Mouse (Mus musculus): Measurements from ENCODE around the gene Fmn2. TPM values are rescaled to one million over a fixed set of nuclear protein-coding genes. Genes with fewer than 3 reads are reported as not detected.

Fmn2 gene
- total and polyA plus RNA-seq, 2 experiments from 2014 or later, result 5.9 to 21.3 TPM

- ATAC-seq (no peak), DNase-seq (no peak)
- Histone ChIP-seq H3K27ac (ENCODE audit: low read depth, low read length) (no peak overlapping the region), H3K36me3 (ENCODE audit: insufficient read depth) (peaks cover 8% of the 10 kb centered on the region; the same call in 1 of the 2 replicates), H3K4me1 (ENCODE audit: insufficient read depth) (no peaks in the 10 kb centered on the region), H3K4me3 (ENCODE audit: low read depth, low read length) (no peak overlapping the region), H3K27me3 (ENCODE audit: insufficient read depth, low read length) (no peaks in the 10 kb centered on the region), H3K9ac (no peak overlapping the region), H3K4me2 (ENCODE audit: low read depth) (no peak overlapping the region), H3K9me3 (ENCODE audit: low read length) (no peaks in the 10 kb centered on the region)
- WGBS, result 78% methylated on average over 12 of the region's 12 CpGs
- TF ChIP-seq CTCF (IDR thresholded peaks at IDR 0.05; ENCODE audit: low read depth), result no peak
These were observed 218.3 kb downstream of the Fmn2 start for GRCm38 (mm10) chr1:174719729-174720458.

GRCm38 (mm10) chr1:174728771-174729170 lies 227.1 kb downstream of the Fmn2 start:
- no peaks in the 10 kb centered on the region for H3K27me3 ChIP-seq (ENCODE audit: insufficient read depth, low read length)
- 76% methylated on average over 3 of the region's 3 CpGs for WGBS
- no peaks in the 10 kb centered on the region for H3K9me3 ChIP-seq (ENCODE audit: low read length)
- no peak overlapping the region for H3K4me3 ChIP-seq (ENCODE audit: low read depth, low read length)
- ATAC-seq (no peak), DNase-seq (no peak)
- no peaks in the 10 kb centered on the region for H3K4me1 ChIP-seq (ENCODE audit: insufficient read depth)
- no peak overlapping the region for H3K27ac ChIP-seq (ENCODE audit: low read depth, low read length)
- H3K4me2 ChIP-seq (ENCODE audit: low read depth), result no peak overlapping the region
- H3K36me3 ChIP-seq (ENCODE audit: insufficient read depth), result 0 out of 2 replicates have a peak, but pooled peaks cover 2% of the 10 kb centered on the region
- no peak overlapping the region for H3K9ac ChIP-seq
- TF ChIP-seq CTCF (IDR thresholded peaks at IDR 0.05; ENCODE audit: low read depth), result no peak

DNA sequence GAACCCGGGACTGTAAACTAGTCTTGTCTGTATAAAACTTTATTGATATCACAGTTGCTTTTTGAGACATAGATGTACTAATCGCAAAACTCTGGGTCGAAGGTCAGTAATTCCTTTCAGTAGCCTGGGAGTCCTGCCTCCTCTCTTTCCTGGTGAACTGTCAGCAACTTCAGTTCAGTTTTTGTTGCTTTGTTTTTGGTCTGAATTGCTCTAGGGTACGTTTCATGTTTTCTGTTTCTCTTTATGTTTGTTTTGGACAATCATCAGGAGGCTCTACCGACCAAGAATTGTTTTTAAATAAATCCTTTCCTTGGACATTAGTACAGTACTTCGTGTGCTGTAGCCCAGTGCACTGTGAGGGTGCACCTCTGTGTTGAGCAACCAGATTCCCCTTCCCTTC lies 231.1 kb downstream of the Fmn2 start:
- DNase-seq, result no peak
- H3K9me3 ChIP-seq (ENCODE audit: low read length), result no peaks in the 10 kb centered on the region
- 79% methylated on average over 6 of the region's 6 CpGs for WGBS
- H3K9ac ChIP-seq, result no peak overlapping the region
- no peaks in the 10 kb centered on the region for H3K4me1 ChIP-seq (ENCODE audit: insufficient read depth)
- TF ChIP-seq CTCF (IDR thresholded peaks at IDR 0.05; ENCODE audit: low read depth), result no peak
- H3K36me3 ChIP-seq (ENCODE audit: insufficient read depth), result no peaks in the 10 kb centered on the region
- no peaks in the 10 kb centered on the region for H3K27me3 ChIP-seq (ENCODE audit: insufficient read depth, low read length)
- H3K27ac ChIP-seq (ENCODE audit: low read depth, low read length), result no peak overlapping the region
- no peak overlapping the region for H3K4me2 ChIP-seq (ENCODE audit: low read depth)
- no peak overlapping the region for H3K4me3 ChIP-seq (ENCODE audit: low read depth, low read length)
- no peak for ATAC-seq

DNA sequence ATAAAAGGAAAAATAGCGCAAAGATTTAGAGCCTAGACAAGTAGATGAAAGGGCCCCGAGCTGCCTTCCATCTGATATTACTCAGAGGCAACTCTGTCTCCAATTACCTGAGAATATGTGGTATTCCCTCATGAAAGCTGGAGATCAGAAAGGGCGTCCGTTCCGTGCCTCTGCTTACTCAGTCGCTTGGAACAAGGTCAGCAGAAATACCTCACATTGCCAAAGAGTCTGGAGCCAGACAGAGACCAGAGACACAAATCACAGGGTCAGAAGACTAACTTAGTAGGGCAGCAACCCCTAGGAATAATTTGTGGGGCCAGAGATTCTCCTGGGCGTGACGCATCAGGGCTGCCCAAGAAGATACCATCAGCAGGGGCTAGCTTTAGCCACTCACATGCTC lies 237.3 kb downstream of the Fmn2 start:
- ATAC-seq (no peak), DNase-seq (no peak)
- no peaks in the 10 kb centered on the region for H3K36me3 ChIP-seq (ENCODE audit: insufficient read depth)
- no peak overlapping the region for H3K27ac ChIP-seq (ENCODE audit: low read depth, low read length)
- H3K27me3 ChIP-seq (ENCODE audit: insufficient read depth, low read length), result no peaks in the 10 kb centered on the region
- H3K4me3 ChIP-seq (ENCODE audit: low read depth, low read length), result no peak overlapping the region
- H3K9me3 ChIP-seq (ENCODE audit: low read length), result no peaks in the 10 kb centered on the region
- no peak overlapping the region for H3K9ac ChIP-seq
- no peaks in the 10 kb centered on the region for H3K4me1 ChIP-seq (ENCODE audit: insufficient read depth)
- 87% methylated on average over 8 of the region's 8 CpGs for WGBS
- TF ChIP-seq CTCF (IDR thresholded peaks at IDR 0.05; ENCODE audit: low read depth), result no peak
- no peak overlapping the region for H3K4me2 ChIP-seq (ENCODE audit: low read depth)

DNA sequence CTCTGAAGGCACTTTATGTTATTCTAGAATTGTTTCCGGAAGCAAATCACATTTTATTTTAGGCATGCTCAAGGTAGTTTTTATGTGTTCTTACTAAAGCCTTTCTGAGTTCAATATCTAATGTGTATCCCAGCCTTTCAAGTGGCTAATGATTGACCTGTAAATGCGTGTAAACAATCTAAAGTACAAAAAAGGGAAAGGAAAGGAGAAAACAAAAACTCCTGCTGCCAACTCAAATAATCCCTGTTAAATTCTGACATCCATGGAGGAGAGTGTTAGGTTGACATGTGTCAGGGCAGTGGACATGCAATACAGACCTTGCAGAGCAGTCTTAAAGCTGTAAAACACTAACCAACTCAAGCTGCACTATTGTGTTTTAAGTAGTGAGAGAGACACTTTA lies 241.0 kb downstream of the Fmn2 start:
- no peak for TF ChIP-seq CTCF (IDR thresholded peaks at IDR 0.05; ENCODE audit: low read depth)
- H3K4me1 ChIP-seq (ENCODE audit: insufficient read depth), result no peaks in the 10 kb centered on the region
- no peak overlapping the region for H3K27ac ChIP-seq (ENCODE audit: low read depth, low read length)
- no peak overlapping the region for H3K4me2 ChIP-seq (ENCODE audit: low read depth)
- ATAC-seq (no peak), DNase-seq (no peak)
- no peak overlapping the region for H3K4me3 ChIP-seq (ENCODE audit: low read depth, low read length)
- H3K9ac ChIP-seq, result no peak overlapping the region
- H3K27me3 ChIP-seq (ENCODE audit: insufficient read depth, low read length), result no peaks in the 10 kb centered on the region
- H3K9me3 ChIP-seq (ENCODE audit: low read length), result no peaks in the 10 kb centered on the region
- no peaks in the 10 kb centered on the region for H3K36me3 ChIP-seq (ENCODE audit: insufficient read depth)
- 67% methylated on average over 2 of the region's 2 CpGs for WGBS

DNA sequence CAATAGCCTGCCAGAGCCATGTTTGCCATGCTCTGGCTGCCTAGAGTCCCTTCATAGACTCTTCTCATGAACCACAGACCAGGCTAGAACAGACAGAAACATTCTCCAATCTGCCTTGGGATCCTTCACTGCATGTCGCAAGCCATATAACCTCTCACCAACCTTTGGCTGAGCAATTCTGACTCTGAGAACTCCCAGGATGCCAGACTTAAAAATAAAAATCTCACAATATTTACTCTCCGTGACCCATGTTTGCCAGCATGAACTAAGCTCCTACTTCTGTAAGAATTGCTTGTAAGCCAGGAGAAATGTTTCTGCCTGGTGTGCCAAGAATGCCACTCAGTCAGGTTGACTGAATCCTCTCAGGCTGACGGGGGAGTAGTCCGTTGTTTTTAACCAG lies 246.9 kb downstream of the Fmn2 start:
- Histone ChIP-seq H3K4me2 (ENCODE audit: low read depth) (no peak overlapping the region), H3K9me3 (ENCODE audit: low read length) (no peaks in the 10 kb centered on the region), H3K27ac (ENCODE audit: low read depth, low read length) (no peak overlapping the region), H3K36me3 (ENCODE audit: insufficient read depth) (no peaks in the 10 kb centered on the region), H3K27me3 (ENCODE audit: insufficient read depth, low read length) (no peaks in the 10 kb centered on the region), H3K4me3 (ENCODE audit: low read depth, low read length) (no peak overlapping the region), H3K9ac (no peak overlapping the region), H3K4me1 (ENCODE audit: insufficient read depth) (no peaks in the 10 kb centered on the region)
- DNase-seq, result no peak
- no peak for TF ChIP-seq CTCF (IDR thresholded peaks at IDR 0.05; ENCODE audit: low read depth)
- WGBS, result 63% methylated on average over 4 of the region's 4 CpGs
- ATAC-seq, result no peak

- WGBS, result 81% methylated on average over 3 of the region's 3 CpGs
- H3K27me3 ChIP-seq (ENCODE audit: insufficient read depth, low read length), result no peaks in the 10 kb centered on the region
- no peak overlapping the region for H3K9ac ChIP-seq
- TF ChIP-seq CTCF (IDR thresholded peaks at IDR 0.05; ENCODE audit: low read depth), result no peak
- H3K27ac ChIP-seq (ENCODE audit: low read depth, low read length), result no peak overlapping the region
- H3K4me2 ChIP-seq (ENCODE audit: low read depth), result no peak overlapping the region
- H3K9me3 ChIP-seq (ENCODE audit: low read length), result no peaks in the 10 kb centered on the region
- no peaks in the 10 kb centered on the region for H3K36me3 ChIP-seq (ENCODE audit: insufficient read depth)
- ATAC-seq (no peak), DNase-seq (no peak)
- no peak overlapping the region for H3K4me3 ChIP-seq (ENCODE audit: low read depth, low read length)
- H3K4me1 ChIP-seq (ENCODE audit: insufficient read depth), result no peaks in the 10 kb centered on the region
These were observed 249.4 kb downstream of the Fmn2 start for GRCm38 (mm10) chr1:174750893-174751461.

All from forebrain, postnatal 0 days (tissue).